Mouse (Mus musculus) hindbrain, embryonic 16.5 days (tissue): ENCODE data around the gene Gm21119. TPM values are rescaled to one million over a fixed set of nuclear protein-coding genes. Genes with fewer than 3 reads are reported as not detected.
"Not testable (repeated sequence)": the region's sequence is repeated elsewhere in the genome, so short reads cannot be mapped to it uniquely, and the experiment has no call there.

Experiments used
- ATAC-seq: fragments of 200-750 bp; cut with Nextera tagmentation; 2 replicates; pipeline ENCODE4 v1.8.0; 2017; ENCODE audit warnings: moderate TSS enrichment, moderate library complexity
- H3K27ac ChIP-seq: fragments of 300-500 bp; sonication (generic); 2 replicates; pipeline ENCODE4 v1.5.1; 2014; ENCODE audit warnings: low read depth, mild to moderate bottlenecking, control low read depth, low read length, moderate library complexity
- H3K27me3 ChIP-seq: fragments of 300-500 bp; sonication (generic); replicated peaks from 2 replicates; pipeline ENCODE4 v1.6.1; 2014; ENCODE audit warnings: low read length; ENCODE audit not compliant: control insufficient read depth, insufficient read depth
- H3K36me3 ChIP-seq: fragments of 300-500 bp; sonication (generic); 2 replicates; pipeline ENCODE4 v1.6.1; 2014; ENCODE audit warnings: mild to moderate bottlenecking, low read length, moderate library complexity, mixed read lengths; ENCODE audit not compliant: control insufficient read depth, insufficient read depth
- H3K4me1 ChIP-seq: fragments of 300-500 bp; sonication (generic); 2 replicates; pipeline ENCODE4 v1.6.1; 2014; ENCODE audit warnings: low read depth, low read length; ENCODE audit not compliant: control insufficient read depth, insufficient read depth
- H3K4me2 ChIP-seq: fragments of 300-500 bp; sonication (generic); 2 replicates; pipeline ENCODE4 v1.6.1; 2014; ENCODE audit warnings: mild to moderate bottlenecking, low read length, control low read depth, moderate library complexity
- H3K4me3 ChIP-seq: fragments of 300-500 bp; sonication (generic); 2 replicates; pipeline ENCODE4 v1.5.1; 2014; ENCODE audit warnings: mild to moderate bottlenecking, low read length, control low read depth, moderate library complexity
- H3K9ac ChIP-seq: fragments of 300-500 bp; sonication (generic); 2 replicates; pipeline ENCODE4 v1.6.1; 2014; ENCODE audit warnings: low read depth, mild to moderate bottlenecking, control low read depth, low read length, moderate library complexity
- H3K9me3 ChIP-seq: fragments of 300-500 bp; sonication (generic); 2 replicates; pipeline ENCODE4 v1.6.1; 2014; ENCODE audit warnings: mild to moderate bottlenecking, low read length, moderate library complexity; ENCODE audit not compliant: control insufficient read depth
- WGBS: fragments of 180-500 bp; shearing (Covaris S2); extraction: QIAGEN DNeasy Blood & Tissue Kit; methylation state at CpG from one replicate; pipeline ENCODE4 v1.1.7; 2014; 5-methylcytosine and 5-hydroxymethylcytosine counted together
- polyA plus RNA-seq: library from polyadenylated mRNA; unstranded; fragments of >200 nt; fragmentation: Nextera tagmentation; extraction: Ambion mirVana; gene quantifications from 2 replicates; pipeline ENCODE4 v1.2.1, GENCODE M21; 2015

Gm21119 gene
- polyA plus RNA-seq, 1 experiment from 2014 or later: 0.33 TPM

DNA sequence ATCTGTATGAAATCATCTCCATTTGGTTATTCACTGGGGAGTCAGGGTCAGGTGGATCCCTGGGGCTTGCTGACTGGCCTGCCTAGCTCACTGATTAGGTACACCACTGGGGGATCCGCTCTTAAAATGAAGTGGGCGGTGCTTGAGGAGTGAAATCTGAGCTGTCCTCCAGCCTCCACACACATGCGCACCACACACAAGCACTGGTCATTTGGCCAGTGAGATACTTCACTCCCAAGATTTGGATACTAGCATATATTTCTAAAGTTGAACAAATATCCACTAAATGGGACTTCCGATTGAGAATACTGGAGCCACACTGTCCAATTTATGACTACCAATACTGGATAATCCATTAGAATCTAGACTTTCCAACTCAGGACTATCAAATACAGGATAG, 20.9 kb upstream of the Gm21119 start:
- H3K27me3 ChIP-seq, H3K4me3 ChIP-seq, H3K36me3 ChIP-seq, ATAC-seq, H3K27ac ChIP-seq, H3K9ac ChIP-seq, H3K4me1 ChIP-seq, H3K4me2 ChIP-seq, H3K9me3 ChIP-seq: not testable (repeated sequence)
- no CpG with 5 or more reads among the region's 4 CpGs for WGBS

DNA sequence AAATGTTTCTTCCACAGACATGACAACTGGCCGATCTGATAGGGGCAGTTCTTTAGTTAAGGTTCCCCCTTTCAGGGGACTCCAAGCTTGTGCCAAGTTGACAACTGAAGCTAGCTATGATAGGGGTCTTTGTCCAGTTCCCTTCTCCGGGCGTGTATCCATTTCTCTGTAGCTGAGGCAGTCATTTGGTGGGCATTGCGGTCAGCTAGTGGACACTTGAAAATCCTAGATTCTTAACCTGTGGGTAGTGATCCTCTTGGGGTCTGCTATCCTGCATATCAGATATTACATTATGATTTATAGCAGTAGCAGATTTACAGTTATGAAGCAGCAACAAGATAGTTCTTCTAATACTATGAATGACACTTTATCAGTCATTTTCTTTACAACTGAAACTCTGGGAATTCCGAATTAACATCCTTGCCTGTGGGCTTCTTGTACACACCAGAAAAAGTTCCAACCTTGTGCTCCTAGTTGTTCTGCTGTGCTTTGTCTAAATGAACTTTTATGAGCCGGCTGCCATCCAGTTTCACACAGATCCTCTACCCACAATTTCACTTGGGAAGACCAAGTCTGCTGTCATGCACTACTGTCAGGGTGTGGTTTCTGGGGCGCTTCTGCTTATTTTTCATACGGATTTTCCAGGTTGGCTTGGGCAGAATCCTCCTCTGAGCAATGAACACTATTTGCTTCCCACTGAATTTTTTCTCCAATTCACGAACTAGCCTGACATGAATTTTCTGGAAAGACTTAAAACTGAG, 18.5 kb upstream of the Gm21119 start:
- not testable (repeated sequence) for H3K9me3 ChIP-seq, H3K9ac ChIP-seq, H3K4me1 ChIP-seq, H3K27ac ChIP-seq, H3K27me3 ChIP-seq, ATAC-seq, H3K36me3 ChIP-seq, H3K4me2 ChIP-seq, H3K4me3 ChIP-seq
- 91% methylated on average over 5 of the region's 9 CpGs for WGBS

DNA sequence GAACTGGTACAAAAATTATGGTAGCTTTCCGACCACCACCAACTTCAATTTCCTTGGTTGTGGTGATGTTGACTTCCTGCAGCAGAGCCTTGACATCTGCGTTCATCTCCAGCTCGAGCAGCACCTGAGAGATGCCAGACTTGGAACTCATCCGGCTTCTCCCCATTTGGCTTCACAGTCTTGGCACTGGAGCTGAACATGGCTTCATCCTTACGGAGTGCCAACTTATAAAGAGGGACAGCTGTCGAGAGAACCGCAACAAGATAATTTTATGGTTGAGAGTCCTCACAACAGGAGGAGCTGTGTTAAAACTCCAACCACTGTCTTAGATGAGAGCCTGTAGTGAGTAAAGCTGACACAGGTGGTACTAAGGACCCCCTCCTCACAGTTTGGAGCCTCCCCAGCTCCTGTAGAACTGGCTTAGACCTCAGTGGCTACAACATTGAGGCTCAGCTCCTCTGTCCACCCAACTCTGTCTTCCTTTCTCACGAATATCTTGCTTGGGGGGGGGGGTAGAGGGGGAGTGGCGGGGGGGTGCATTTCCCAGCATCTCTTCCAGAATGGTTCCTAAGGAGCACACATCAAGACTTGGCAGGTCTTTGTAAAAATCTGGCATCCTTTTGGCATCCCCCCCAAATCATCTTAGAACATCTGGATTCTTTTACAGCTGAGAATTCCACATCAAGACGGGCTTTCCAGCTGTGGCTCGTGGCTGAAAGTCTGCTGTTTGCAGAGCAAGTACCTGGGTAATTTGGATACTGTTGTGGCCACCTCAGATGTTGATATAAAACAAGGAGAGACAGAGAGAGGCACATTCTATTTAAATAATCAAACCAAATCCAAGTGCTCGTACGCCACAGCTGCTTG, 17.6 kb upstream of the Gm21119 start:
- H3K36me3 ChIP-seq, H3K4me1 ChIP-seq, H3K9ac ChIP-seq, H3K4me2 ChIP-seq, H3K4me3 ChIP-seq, H3K9me3 ChIP-seq, H3K27me3 ChIP-seq, H3K27ac ChIP-seq: not testable (repeated sequence)
- peak; percentile 95 for ATAC-seq
- 84% methylated on average over 9 of the region's 13 CpGs for WGBS

DNA sequence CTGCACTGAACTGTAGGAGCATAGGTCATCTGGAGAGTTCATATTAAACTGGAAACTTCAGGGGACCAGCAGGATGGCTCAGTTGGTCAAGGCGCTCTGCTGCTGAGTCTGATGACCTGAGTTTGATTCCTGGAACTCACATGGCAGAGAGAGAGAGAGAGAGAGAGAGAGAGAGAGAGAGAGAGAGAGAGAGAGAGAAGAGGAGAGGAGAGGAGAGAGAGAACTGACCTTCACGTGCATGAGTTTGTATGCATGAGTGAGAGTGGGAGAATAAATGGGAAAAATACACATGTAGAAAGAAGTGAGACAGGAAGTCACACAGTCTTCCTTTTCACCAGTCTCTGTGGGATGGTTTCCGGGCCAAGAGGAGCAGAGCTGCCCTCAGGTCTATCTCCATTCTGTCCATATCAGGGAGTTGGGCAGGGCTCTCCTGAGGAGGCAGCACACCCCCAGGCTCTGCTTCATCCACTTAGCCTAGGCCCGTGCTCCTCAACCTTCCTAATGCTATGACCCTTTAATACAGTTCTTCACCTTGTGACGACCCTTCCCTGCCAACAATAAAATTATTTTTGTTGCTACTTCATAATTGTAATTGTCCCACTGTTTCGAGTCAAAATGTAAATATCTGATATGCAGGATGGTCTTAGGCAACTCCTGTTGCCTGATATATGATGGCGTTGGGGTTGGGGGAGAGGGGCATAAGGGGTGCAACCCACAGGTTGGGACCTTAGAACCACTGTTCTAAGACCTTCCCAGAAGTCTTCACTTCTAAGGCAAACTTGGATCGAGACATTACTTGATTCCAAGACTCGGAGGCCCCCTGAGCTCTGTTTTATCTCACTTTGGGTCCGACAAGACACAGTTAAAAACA, 16.2 kb upstream of the Gm21119 start:
- not testable (repeated sequence) for H3K36me3 ChIP-seq, H3K4me3 ChIP-seq, H3K9me3 ChIP-seq, H3K4me1 ChIP-seq, H3K27me3 ChIP-seq, H3K4me2 ChIP-seq, H3K9ac ChIP-seq, H3K27ac ChIP-seq
- ATAC-seq: peak; percentile 73
- WGBS: 84% methylated on average over 5 of the region's 10 CpGs

DNA sequence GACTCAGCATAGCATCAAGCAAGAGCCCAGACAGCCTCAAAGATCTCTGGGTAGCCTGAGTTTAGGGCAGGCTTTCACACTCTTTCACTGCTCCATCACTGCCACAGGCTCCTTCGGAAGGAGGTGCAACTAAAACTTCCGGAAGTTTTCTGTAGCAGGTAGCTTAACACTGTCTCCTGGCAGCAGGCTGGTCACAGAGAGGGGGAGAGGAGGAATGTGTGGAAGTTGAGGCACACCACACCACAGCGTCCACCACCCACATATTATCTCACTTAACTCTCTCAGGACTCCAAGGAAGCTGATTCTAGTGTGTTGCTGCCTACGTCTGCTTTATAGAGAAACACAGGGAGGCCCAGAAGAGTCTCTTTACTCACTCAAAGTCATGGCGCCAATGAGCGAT, 15.4 kb upstream of the Gm21119 start:
- not testable (repeated sequence) for ATAC-seq, H3K9me3 ChIP-seq, H3K36me3 ChIP-seq, H3K4me2 ChIP-seq, H3K4me3 ChIP-seq, H3K27me3 ChIP-seq, H3K9ac ChIP-seq, H3K27ac ChIP-seq, H3K4me1 ChIP-seq
- WGBS: 74% methylated on average over 3 of the region's 6 CpGs

DNA sequence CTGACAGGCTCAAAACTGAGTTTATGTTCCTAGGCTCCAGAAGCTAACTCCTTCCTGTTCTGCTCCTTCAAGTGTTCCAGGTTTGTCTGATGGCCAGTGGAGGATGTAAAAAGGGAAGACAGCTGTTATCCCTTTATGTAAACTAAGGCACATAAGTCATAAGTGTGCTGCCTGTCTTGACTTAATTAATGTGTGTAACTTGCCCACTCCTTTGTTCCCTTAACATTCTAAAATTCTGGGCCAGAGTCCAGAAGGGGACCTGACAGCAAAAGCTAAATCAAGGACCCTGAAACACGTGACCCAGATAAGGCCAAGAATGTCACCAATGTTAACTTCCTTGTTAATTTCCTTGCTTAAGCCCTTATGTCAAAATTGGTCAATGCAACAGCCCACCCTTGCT, 3.9 kb upstream of the Gm21119 start:
- not testable (repeated sequence) for H3K9me3 ChIP-seq, H3K4me3 ChIP-seq, H3K4me1 ChIP-seq, H3K36me3 ChIP-seq, H3K4me2 ChIP-seq, ATAC-seq, H3K27me3 ChIP-seq, H3K9ac ChIP-seq, H3K27ac ChIP-seq
- no CpG with 5 or more reads among the region's 1 CpGs for WGBS

DNA sequence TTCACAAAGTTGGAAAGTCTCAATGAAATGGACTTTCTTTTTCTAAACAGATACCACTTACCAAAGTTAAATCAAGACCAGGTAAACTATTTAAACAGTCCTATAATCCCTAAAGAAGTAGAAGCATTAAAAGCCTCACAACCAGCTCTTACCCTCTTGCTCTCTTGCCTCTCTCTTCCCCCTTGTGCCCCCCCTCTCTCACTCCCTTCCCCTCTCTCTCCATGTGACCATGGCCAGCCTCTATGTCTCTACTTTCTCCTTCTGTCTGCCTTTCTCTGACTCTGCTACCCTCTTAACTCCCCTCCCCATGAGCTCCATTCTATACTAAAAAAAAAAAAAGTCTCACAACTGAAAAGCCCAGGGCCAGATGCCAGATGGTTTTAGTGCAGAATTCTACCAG, 2.0 kb upstream of the Gm21119 start:
- H3K4me3 ChIP-seq, H3K27ac ChIP-seq, H3K9me3 ChIP-seq, H3K36me3 ChIP-seq, H3K4me1 ChIP-seq, ATAC-seq, H3K9ac ChIP-seq, H3K27me3 ChIP-seq, H3K4me2 ChIP-seq: not testable (repeated sequence)

DNA sequence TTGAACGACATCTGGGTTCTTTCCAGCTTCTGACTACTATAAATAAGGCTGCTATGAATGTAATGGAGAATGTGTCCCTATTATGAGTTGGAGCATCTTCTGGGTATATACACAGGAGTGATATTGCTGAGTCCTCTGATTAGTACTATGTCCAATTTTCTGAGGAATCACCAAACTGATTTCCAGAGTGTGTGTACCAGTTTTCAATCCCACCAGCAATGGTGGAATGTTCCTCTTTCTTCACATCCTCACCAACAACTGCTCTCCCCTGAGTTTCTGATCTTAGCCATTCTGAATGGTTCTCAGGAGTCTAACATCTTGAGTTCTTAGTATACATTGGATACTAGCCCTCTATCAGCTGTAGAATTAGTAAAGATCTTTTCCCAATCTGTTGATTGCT, 16.0 kb downstream of the Gm21119 start:
- WGBS: 59% methylated on average over 1 of the region's 1 CpGs
- not testable (repeated sequence) for H3K9me3 ChIP-seq, H3K4me2 ChIP-seq

DNA sequence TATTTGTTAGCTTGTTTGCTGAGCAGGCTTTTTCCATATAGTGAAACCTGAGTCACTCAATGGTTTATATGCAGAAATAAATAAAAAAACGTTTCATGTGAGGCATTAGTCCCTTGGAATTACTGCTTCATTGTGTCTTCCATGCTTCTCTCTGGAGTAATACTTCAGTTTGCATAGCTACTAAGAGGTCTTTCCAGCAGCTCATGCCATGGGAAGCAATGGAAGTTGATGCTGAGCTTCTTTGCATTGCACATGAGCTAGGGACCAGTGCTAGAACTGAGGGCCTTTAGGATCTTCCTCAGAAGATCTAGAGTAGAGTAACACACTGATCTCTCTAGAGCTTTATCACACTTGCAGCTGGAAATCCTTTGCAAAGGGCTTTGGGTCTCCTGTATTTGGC, 23.2 kb downstream of the Gm21119 start:
- not testable (repeated sequence) for H3K9me3 ChIP-seq, ATAC-seq, H3K27ac ChIP-seq, H3K4me3 ChIP-seq, H3K27me3 ChIP-seq, H3K4me1 ChIP-seq, H3K36me3 ChIP-seq, H3K4me2 ChIP-seq, H3K9ac ChIP-seq
- WGBS: no CpG with 5 or more reads among the region's 1 CpGs

More for the DNA sequence above, 16.0 kb downstream of the Gm21119 start:
- H3K36me3 ChIP-seq, ATAC-seq, H3K27me3 ChIP-seq, H3K4me1 ChIP-seq, H3K27ac ChIP-seq, H3K4me3 ChIP-seq, H3K9ac ChIP-seq: not testable (repeated sequence)
